ENCODE assay signal across 8 mouse cellular contexts in the genomic region with DNA sequence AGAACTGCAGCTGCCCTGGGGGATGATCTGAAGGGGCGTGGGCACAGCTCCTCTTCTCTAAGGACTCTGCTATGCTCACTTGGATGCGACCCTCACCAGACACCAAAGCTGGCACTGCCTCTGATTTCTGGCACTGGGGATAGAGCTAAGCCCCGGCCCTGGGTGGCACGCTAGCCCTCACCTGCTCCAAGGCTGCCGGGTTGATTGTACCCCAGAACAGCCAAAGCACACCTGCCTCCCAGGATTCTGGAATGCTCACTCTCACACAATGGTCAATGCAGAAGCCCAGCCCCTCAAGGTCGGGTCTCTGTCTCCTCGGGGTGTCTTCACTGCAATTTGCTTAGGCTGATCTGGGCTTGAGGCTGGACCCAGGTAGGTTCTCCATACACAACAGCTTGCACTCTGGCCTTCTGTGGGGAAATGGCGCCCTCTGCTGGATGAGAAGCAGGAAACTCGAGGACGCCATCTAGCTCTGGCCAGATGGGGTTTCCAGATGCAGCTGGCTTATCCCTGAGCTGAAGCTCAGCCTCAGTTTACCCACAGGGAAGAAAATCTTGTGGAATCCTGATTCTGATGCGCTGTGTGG. TPM values are rescaled to one million over a fixed set of nuclear protein-coding genes. Genes with fewer than 3 reads are reported as not detected.
A peak's percentile ranks its signal among the peaks of the same experiment; 100 is the strongest.
DNase-seq lines count a peak whose midpoint lies in the region; ATAC-seq and TF ChIP-seq lines count a peak whose summit lies in the region.

No protein-coding gene starts in this region.

- no peak for TF ChIP-seq POLR2A in spleen, adult 2 months (IDR thresholded peaks at IDR 0.05; ENCODE audit: low read depth, low read length)

- TF ChIP-seq CTCF in spleen, adult 2 months (IDR thresholded peaks at IDR 0.05; ENCODE audit: extremely low read depth, insufficient read depth, insufficient read length, insufficient replicate concordance): peak; percentile 99

- H3K27ac ChIP-seq in neural tube, embryonic 15.5 days (replicated peaks): no peak overlapping the region
- no peak overlapping the region for H3K27ac ChIP-seq in limb, embryonic 11.5 days (replicated peaks; ENCODE audit: low read depth, low read length)
- H3K27ac ChIP-seq in midbrain, embryonic 13.5 days: no peak overlapping the region
- no peak overlapping the region for H3K27ac ChIP-seq in spleen, adult 2 months (ENCODE audit: insufficient read depth, low read length)

- H3K27me3 ChIP-seq in neural tube, embryonic 15.5 days (replicated peaks): 0 out of 2 replicates have a peak, but pooled peaks cover 6% of the 10 kb centered on the region
- no peaks in the 10 kb centered on the region for H3K27me3 ChIP-seq in limb, embryonic 11.5 days (ENCODE audit: control insufficient read depth, insufficient read depth, low read length)
- no peaks in the 10 kb centered on the region for H3K27me3 ChIP-seq in midbrain, embryonic 13.5 days
- H3K27me3 ChIP-seq in spleen, adult 2 months (ENCODE audit: control insufficient read depth, insufficient read depth, low read length): no peaks in the 10 kb centered on the region

- no peak overlapping the region for H3K4me2 ChIP-seq in neural tube, embryonic 15.5 days
- no peak overlapping the region for H3K4me2 ChIP-seq in limb, embryonic 11.5 days (ENCODE audit: low read depth, severe bottlenecking)
- no peak overlapping the region for H3K4me2 ChIP-seq in midbrain, embryonic 13.5 days (replicated peaks)

- DNase-seq in neural tube, embryonic 10.5 days (ENCODE audit: extremely low spot score, low spot score): peak; percentile 87
- peak; percentile 73 for DNase-seq in embryo, embryonic 11.5 days (ENCODE audit: low read depth, low spot score)
- DNase-seq in kidney, adult 8-10 months: peak; percentile 79 to 87
- peak; percentile 88 for DNase-seq in limb, embryonic 11.5 days (ENCODE audit: low spot score)
- DNase-seq in spleen, adult 2 months (ENCODE audit: low read depth in 1 of 2, low spot score in 2 of 2): peak; percentile 72 to 88

- peaks cover 16% of the 10 kb centered on the region for H3K36me3 ChIP-seq in neural tube, embryonic 15.5 days
- no peaks in the 10 kb centered on the region for H3K36me3 ChIP-seq in limb, embryonic 11.5 days (ENCODE audit: control insufficient read depth, insufficient read depth, low read length)
- no peaks in the 10 kb centered on the region for H3K36me3 ChIP-seq in midbrain, embryonic 13.5 days
- H3K36me3 ChIP-seq in spleen, adult 2 months (ENCODE audit: control insufficient read depth, insufficient read depth, low read length): no peaks in the 10 kb centered on the region

- no peak for ATAC-seq in neural tube, embryonic 15.5 days (ENCODE audit: low FRiP score)
- ATAC-seq in granulocyte monocyte progenitor cell, adult 5-6 weeks (replicated peaks; ENCODE audit: poor library complexity, severe bottlenecking): peak; percentile 81
- no peak for ATAC-seq in limb, embryonic 11.5 days (ENCODE audit: insufficient number of reproducible peaks, low FRiP score, low TSS enrichment, low read depth)
- ATAC-seq in midbrain, embryonic 13.5 days: peak; percentile 48; the same call in 1 of the 2 replicates

- 0 out of 2 replicates have a peak, but pooled peaks cover 5% of the 10 kb centered on the region for H3K4me1 ChIP-seq in neural tube, embryonic 15.5 days
- no peaks in the 10 kb centered on the region for H3K4me1 ChIP-seq in limb, embryonic 11.5 days (ENCODE audit: control insufficient read depth, insufficient read depth, low read length)
- 0 out of 2 replicates have a peak, but pooled peaks cover 6% of the 10 kb centered on the region for H3K4me1 ChIP-seq in midbrain, embryonic 13.5 days (replicated peaks)
- peaks cover 9% of the 10 kb centered on the region; the same call in 1 of the 2 replicates for H3K4me1 ChIP-seq in spleen, adult 2 months (ENCODE audit: control insufficient read depth, insufficient read depth, insufficient read length)

- H3K9ac ChIP-seq in neural tube, embryonic 15.5 days (replicated peaks): no peak overlapping the region
- H3K9ac ChIP-seq in limb, embryonic 11.5 days (ENCODE audit: low read length): no peak overlapping the region
- H3K9ac ChIP-seq in midbrain, embryonic 13.5 days (replicated peaks): no peak overlapping the region

- 40% methylated on average over 11 of the region's 11 CpGs for WGBS in neural tube, embryonic 15.5 days
- 42% methylated on average over 11 of the region's 11 CpGs for WGBS in limb, embryonic 11.5 days
- WGBS in midbrain, embryonic 13.5 days: 40% methylated on average over 11 of the region's 11 CpGs
- 37% methylated on average over 11 of the region's 11 CpGs for WGBS in spleen, adult 2 months

- H3K4me3 ChIP-seq in neural tube, embryonic 15.5 days (replicated peaks): no peak overlapping the region
- no peak overlapping the region for H3K4me3 ChIP-seq in limb, embryonic 11.5 days (ENCODE audit: low read depth, low read length)
- H3K4me3 ChIP-seq in midbrain, embryonic 13.5 days (replicated peaks): no peak overlapping the region
- no peak overlapping the region for H3K4me3 ChIP-seq in spleen, adult 2 months (ENCODE audit: extremely low read depth, insufficient read depth, insufficient read length)

- H3K9me3 ChIP-seq in neural tube, embryonic 15.5 days (replicated peaks): no peaks in the 10 kb centered on the region
- H3K9me3 ChIP-seq in limb, embryonic 11.5 days (ENCODE audit: control insufficient read depth, low read length): no peaks in the 10 kb centered on the region
- no peaks in the 10 kb centered on the region for H3K9me3 ChIP-seq in midbrain, embryonic 13.5 days

RNA-seq across cellular contexts. Expression of a gene that starts 10.9 kb away (rescaled TPM):
- 22.1 and 23.2 TPM in 2 replicates for polyA plus RNA-seq in neural tube, embryonic 15.5 days (2015; fragmentation: Nextera tagmentation; extraction: Ambion mirVana)
- total RNA-seq in granulocyte monocyte progenitor cell, adult 5-6 weeks (2014; fragmentation: Nextera tagmentation): 0.71 and 0.96 TPM in 2 replicates
- 0.73 and 2.7 TPM in 2 replicates for total RNA-seq in granulocyte monocyte progenitor cell, adult 5-6 weeks (2017)
- 0.20 and 0.47 TPM in 2 replicates for polyA plus RNA-seq in limb, embryonic 11.5 days (2014; fragmentation: Nextera tagmentation; extraction: Ambion mirVana)
- polyA plus RNA-seq in midbrain, embryonic 13.5 days (2015; fragmentation: Nextera tagmentation; extraction: Ambion mirVana): 4.7 and 4.9 TPM in 2 replicates
- 7.0 and 7.8 TPM in 2 replicates for polyA plus RNA-seq in spleen, adult 2 months (2012; rRNA removed)

RNA-seq across cellular contexts. Expression of a gene that starts 27.4 kb away (rescaled TPM):
- 39.5 and 43.7 TPM in 2 replicates for polyA plus RNA-seq in neural tube, embryonic 15.5 days (2015; fragmentation: Nextera tagmentation; extraction: Ambion mirVana)
- total RNA-seq in granulocyte monocyte progenitor cell, adult 5-6 weeks (2014; fragmentation: Nextera tagmentation): 8.9 and 12.1 TPM in 2 replicates
- 14.9 and 18.6 TPM in 2 replicates for total RNA-seq in granulocyte monocyte progenitor cell, adult 5-6 weeks (2017)
- polyA plus RNA-seq in limb, embryonic 11.5 days (2014; fragmentation: Nextera tagmentation; extraction: Ambion mirVana): 8.0 and 11.5 TPM in 2 replicates
- polyA plus RNA-seq in midbrain, embryonic 13.5 days (2015; fragmentation: Nextera tagmentation; extraction: Ambion mirVana): 25.4 and 30.6 TPM in 2 replicates
- 35.5 and 52.0 TPM in 2 replicates for polyA plus RNA-seq in spleen, adult 2 months (2012; rRNA removed)

RNA-seq across cellular contexts. Expression of a gene that starts 31.2 kb away (rescaled TPM):
- 87.7 and 89.1 TPM in 2 replicates for polyA plus RNA-seq in neural tube, embryonic 15.5 days (2015; fragmentation: Nextera tagmentation; extraction: Ambion mirVana)
- 65.3 and 89.4 TPM in 2 replicates for total RNA-seq in granulocyte monocyte progenitor cell, adult 5-6 weeks (2014; fragmentation: Nextera tagmentation)
- total RNA-seq in granulocyte monocyte progenitor cell, adult 5-6 weeks (2017): 89.7 and 99.8 TPM in 2 replicates
- 116 TPM in 2 replicates for polyA plus RNA-seq in limb, embryonic 11.5 days (2014; fragmentation: Nextera tagmentation; extraction: Ambion mirVana)
- polyA plus RNA-seq in midbrain, embryonic 13.5 days (2015; fragmentation: Nextera tagmentation; extraction: Ambion mirVana): 82.3 and 85.8 TPM in 2 replicates
- polyA plus RNA-seq in spleen, adult 2 months (2012; rRNA removed): 28.2 and 36.0 TPM in 2 replicates

RNA-seq across cellular contexts. Expression of a gene that starts 52.6 kb away (rescaled TPM):
- 48.8 and 50.4 TPM in 2 replicates for polyA plus RNA-seq in neural tube, embryonic 15.5 days (2015; fragmentation: Nextera tagmentation; extraction: Ambion mirVana)
- 7.6 and 11.1 TPM in 2 replicates for total RNA-seq in granulocyte monocyte progenitor cell, adult 5-6 weeks (2014; fragmentation: Nextera tagmentation)
- 9.5 and 11.6 TPM in 2 replicates for total RNA-seq in granulocyte monocyte progenitor cell, adult 5-6 weeks (2017)
- 32.8 and 33.0 TPM in 2 replicates for polyA plus RNA-seq in limb, embryonic 11.5 days (2014; fragmentation: Nextera tagmentation; extraction: Ambion mirVana)
- polyA plus RNA-seq in midbrain, embryonic 13.5 days (2015; fragmentation: Nextera tagmentation; extraction: Ambion mirVana): 71.5 and 79.3 TPM in 2 replicates
- 58.1 and 72.8 TPM in 2 replicates for polyA plus RNA-seq in spleen, adult 2 months (2012; rRNA removed)

Comparison
In these comparisons a context has a peak if more than half of its experiments do, and no peak if none do; other contexts are left out.
1. ATAC-seq: peak in granulocyte monocyte progenitor cell, adult 5-6 weeks (single experiment) and midbrain, embryonic 13.5 days (single experiment); none in neural tube, embryonic 15.5 days (single experiment) and limb, embryonic 11.5 days (single experiment).
2. Peak in every context shown above with its lines, with median percentiles within 50 percentile points of each other: DNase-seq.